Mouse (Mus musculus): ENCODE results near the gene Psmg1. TPM values are rescaled to one million over a fixed set of nuclear protein-coding genes. Genes with fewer than 3 reads are reported as not detected.
"Not testable (repeated sequence)": the region's sequence is repeated elsewhere in the genome, so short reads cannot be mapped to it uniquely, and the experiment has no call there.

Gene Psmg1
- polyA plus RNA-seq, 1 experiment: 1.6 TPM

GRCm38 (mm10) chr16:95999291-95999690, 8.5 kb upstream of the Psmg1 start:
- Histone ChIP-seq H3K27me3 (ENCODE audit: control insufficient read depth) (no peaks in the 10 kb centered on the region), H3K4me3 (replicated peaks) (no peak overlapping the region), H3K36me3 (ENCODE audit: control insufficient read depth) (peaks cover 33% of the 10 kb centered on the region), H3K9me3 (ENCODE audit: control insufficient read depth, low read length) (no peaks in the 10 kb centered on the region), H3K4me1 (ENCODE audit: control insufficient read depth) (no peaks in the 10 kb centered on the region)
- TF ChIP-seq GATA1 (IDR thresholded peaks at IDR 0.05; ENCODE audit: low read length) (no peak), TAL1 (IDR thresholded peaks at IDR 0.05; ENCODE audit: low read length) (no peak)

- no peaks in the 10 kb centered on the region for H3K27me3 ChIP-seq (ENCODE audit: control insufficient read depth)
- TF ChIP-seq GATA1 (IDR thresholded peaks at IDR 0.05; ENCODE audit: low read length) (no peak), TAL1 (IDR thresholded peaks at IDR 0.05; ENCODE audit: low read length) (no peak)
- H3K36me3 ChIP-seq (ENCODE audit: control insufficient read depth): peaks cover 22% of the 10 kb centered on the region
- no peaks in the 10 kb centered on the region for H3K9me3 ChIP-seq (ENCODE audit: control insufficient read depth, low read length)
- peaks cover 9% of the 10 kb centered on the region for H3K4me1 ChIP-seq (ENCODE audit: control insufficient read depth)
- no peak overlapping the region for H3K4me3 ChIP-seq (replicated peaks)
Measured at GRCm38 (mm10) chr16:95996156-95996555, 5.4 kb upstream of the Psmg1 start.

- not testable (repeated sequence) for H3K27me3 ChIP-seq (ENCODE audit: control insufficient read depth); H3K9me3 ChIP-seq (ENCODE audit: control insufficient read depth, low read length); H3K4me3 ChIP-seq (replicated peaks)
- peaks cover 20% of the 10 kb centered on the region for H3K4me1 ChIP-seq (ENCODE audit: control insufficient read depth)
- peaks cover 13% of the 10 kb centered on the region for H3K36me3 ChIP-seq (ENCODE audit: control insufficient read depth)
Measured at GRCm38 (mm10) chr16:95994576-95994975, 3.8 kb upstream of the Psmg1 start.

- no peak overlapping the region for H3K4me3 ChIP-seq (replicated peaks)
- H3K36me3 ChIP-seq (ENCODE audit: control insufficient read depth): peaks cover 11% of the 10 kb centered on the region
- H3K9me3 ChIP-seq (ENCODE audit: control insufficient read depth, low read length): no peaks in the 10 kb centered on the region
- TF ChIP-seq GATA1 (IDR thresholded peaks at IDR 0.05; ENCODE audit: low read length) (no peak), TAL1 (IDR thresholded peaks at IDR 0.05; ENCODE audit: low read length) (no peak)
- peaks cover 24% of the 10 kb centered on the region for H3K4me1 ChIP-seq (ENCODE audit: control insufficient read depth)
- no peaks in the 10 kb centered on the region for H3K27me3 ChIP-seq (ENCODE audit: control insufficient read depth)
Measured at GRCm38 (mm10) chr16:95992596-95992995, 1.8 kb upstream of the Psmg1 start.

- Histone ChIP-seq H3K9me3 (ENCODE audit: control insufficient read depth, low read length) (no peaks in the 10 kb centered on the region), H3K4me1 (ENCODE audit: control insufficient read depth) (peaks cover 24% of the 10 kb centered on the region), H3K36me3 (ENCODE audit: control insufficient read depth) (peaks cover 18% of the 10 kb centered on the region), H3K4me3 (replicated peaks) (peak overlapping the region; percentile 87), H3K27me3 (ENCODE audit: control insufficient read depth) (no peaks in the 10 kb centered on the region)
- TF ChIP-seq GATA1 (IDR thresholded peaks at IDR 0.05; ENCODE audit: low read length): no peak
- TF ChIP-seq TAL1 (IDR thresholded peaks at IDR 0.05; ENCODE audit: low read length): no peak
Measured at GRCm38 (mm10) chr16:95991122-95991900, 551 bp upstream of the Psmg1 start.

- Histone ChIP-seq H3K9me3 (ENCODE audit: control insufficient read depth, low read length) (no peaks in the 10 kb centered on the region), H3K4me1 (ENCODE audit: control insufficient read depth) (peaks cover 7% of the 10 kb centered on the region), H3K36me3 (ENCODE audit: control insufficient read depth) (peaks cover 51% of the 10 kb centered on the region), H3K27me3 (ENCODE audit: control insufficient read depth) (no peaks in the 10 kb centered on the region), H3K4me3 (replicated peaks) (no peak overlapping the region)
- TF ChIP-seq TAL1 (IDR thresholded peaks at IDR 0.05; ENCODE audit: low read length) (no peak), GATA1 (IDR thresholded peaks at IDR 0.05; ENCODE audit: low read length) (no peak)
Measured at GRCm38 (mm10) chr16:95984911-95985310, 5.8 kb downstream of the Psmg1 start.

GRCm38 (mm10) chr16:95983601-95984000, 7.2 kb downstream of the Psmg1 start:
- TF ChIP-seq GATA1 (IDR thresholded peaks at IDR 0.05; ENCODE audit: low read length) (no peak), TAL1 (IDR thresholded peaks at IDR 0.05; ENCODE audit: low read length) (no peak)
- no peaks in the 10 kb centered on the region for H3K9me3 ChIP-seq (ENCODE audit: control insufficient read depth, low read length)
- H3K36me3 ChIP-seq (ENCODE audit: control insufficient read depth): peaks cover 57% of the 10 kb centered on the region

GRCm38 (mm10) chr16:95970841-95971240, 19.9 kb downstream of the Psmg1 start:
- TF ChIP-seq GATA1 (IDR thresholded peaks at IDR 0.05; ENCODE audit: low read length): no peak
- TF ChIP-seq TAL1 (IDR thresholded peaks at IDR 0.05; ENCODE audit: low read length): no peak
- no peaks in the 10 kb centered on the region for H3K36me3 ChIP-seq (ENCODE audit: control insufficient read depth)
- no peak overlapping the region for H3K4me3 ChIP-seq (replicated peaks)
- no peaks in the 10 kb centered on the region for H3K9me3 ChIP-seq (ENCODE audit: control insufficient read depth, low read length)
- no peaks in the 10 kb centered on the region for H3K27me3 ChIP-seq (ENCODE audit: control insufficient read depth)
- H3K4me1 ChIP-seq (ENCODE audit: control insufficient read depth): peaks cover 1% of the 10 kb centered on the region; the same call in 1 of the 2 replicates

More at GRCm38 (mm10) chr16:95983601-95984000, 7.2 kb downstream of the Psmg1 start:
- Histone ChIP-seq H3K27me3 (ENCODE audit: control insufficient read depth) (no peaks in the 10 kb centered on the region), H3K4me3 (replicated peaks) (no peak overlapping the region), H3K4me1 (ENCODE audit: control insufficient read depth) (peaks cover 2% of the 10 kb centered on the region)

GRCm38 (mm10) chr16:95967455-95967854, 23.3 kb downstream of the Psmg1 start:
- no peak overlapping the region for H3K4me3 ChIP-seq (replicated peaks)
- no peaks in the 10 kb centered on the region for H3K36me3 ChIP-seq (ENCODE audit: control insufficient read depth)
- no peaks in the 10 kb centered on the region for H3K4me1 ChIP-seq (ENCODE audit: control insufficient read depth)
- no peak for TF ChIP-seq GATA1 (IDR thresholded peaks at IDR 0.05; ENCODE audit: low read length)
- no peak for TF ChIP-seq TAL1 (IDR thresholded peaks at IDR 0.05; ENCODE audit: low read length)
- H3K27me3 ChIP-seq (ENCODE audit: control insufficient read depth): no peaks in the 10 kb centered on the region
- H3K9me3 ChIP-seq (ENCODE audit: control insufficient read depth, low read length): no peaks in the 10 kb centered on the region

All from erythroblast, embryonic 14.5 days (primary cell).